Mouse (Mus musculus) hindbrain, embryonic 15.5 days (tissue): ENCODE measurements around the gene Retreg1. TPM values are rescaled to one million over a fixed set of nuclear protein-coding genes. Genes with fewer than 3 reads are reported as not detected.

Source experiments
- ATAC-seq: fragments of 200-750 bp; cut with Nextera tagmentation; 2 replicates; pipeline ENCODE4 v1.8.0; 2017; ENCODE audit warnings: low read depth, moderate number of reproducible peaks, moderate TSS enrichment; ENCODE audit not compliant: low FRiP score
- H3K27ac ChIP-seq: fragments of 300-500 bp; sonication (generic); replicated peaks from 2 replicates; pipeline ENCODE4 v1.5.1; 2015; ENCODE audit warnings: mild to moderate bottlenecking, inconsistent platforms
- H3K27me3 ChIP-seq: fragments of 300-500 bp; sonication (generic); 2 replicates; pipeline ENCODE4 v1.6.1; 2015; ENCODE audit warnings: control low read depth, inconsistent platforms
- H3K36me3 ChIP-seq: fragments of 300-500 bp; sonication (generic); 2 replicates; pipeline ENCODE4 v1.6.1; 2015; ENCODE audit warnings: control low read depth, inconsistent platforms
- H3K4me1 ChIP-seq: fragments of 300-500 bp; sonication (generic); replicated peaks from 2 replicates; pipeline ENCODE4 v1.6.1; 2015; ENCODE audit warnings: control low read depth, inconsistent platforms
- H3K4me2 ChIP-seq: fragments of 300-500 bp; sonication (generic); 2 replicates; pipeline ENCODE4 v1.6.1; 2015; ENCODE audit warnings: moderate library complexity, mild to moderate bottlenecking, inconsistent platforms
- H3K4me3 ChIP-seq: fragments of 300-500 bp; sonication (generic); 2 replicates; pipeline ENCODE4 v1.5.1; 2015; ENCODE audit warnings: mild to moderate bottlenecking, inconsistent platforms
- H3K9ac ChIP-seq: fragments of 300-500 bp; sonication (generic); 2 replicates; pipeline ENCODE4 v1.6.1; 2015; ENCODE audit warnings: inconsistent platforms
- H3K9me3 ChIP-seq: fragments of 300-500 bp; sonication (generic); 2 replicates; pipeline ENCODE4 v1.6.1; 2016; ENCODE audit warnings: control low read depth, inconsistent platforms
- WGBS: fragments of 180-500 bp; shearing (Covaris S2); methylation state at CpG from one replicate; pipeline ENCODE4 v1.1.7; 2015; 5-methylcytosine and 5-hydroxymethylcytosine counted together
- polyA plus RNA-seq: library from polyadenylated mRNA; unstranded; fragments of >200 nt; fragmentation: Nextera tagmentation; extraction: Ambion mirVana; gene quantifications from 2 replicates; pipeline ENCODE4 v1.2.1, GENCODE M21; 2015

Retreg1 gene
- polyA plus RNA-seq, 1 experiment from 2014 or later = 13.4 TPM

DNA sequence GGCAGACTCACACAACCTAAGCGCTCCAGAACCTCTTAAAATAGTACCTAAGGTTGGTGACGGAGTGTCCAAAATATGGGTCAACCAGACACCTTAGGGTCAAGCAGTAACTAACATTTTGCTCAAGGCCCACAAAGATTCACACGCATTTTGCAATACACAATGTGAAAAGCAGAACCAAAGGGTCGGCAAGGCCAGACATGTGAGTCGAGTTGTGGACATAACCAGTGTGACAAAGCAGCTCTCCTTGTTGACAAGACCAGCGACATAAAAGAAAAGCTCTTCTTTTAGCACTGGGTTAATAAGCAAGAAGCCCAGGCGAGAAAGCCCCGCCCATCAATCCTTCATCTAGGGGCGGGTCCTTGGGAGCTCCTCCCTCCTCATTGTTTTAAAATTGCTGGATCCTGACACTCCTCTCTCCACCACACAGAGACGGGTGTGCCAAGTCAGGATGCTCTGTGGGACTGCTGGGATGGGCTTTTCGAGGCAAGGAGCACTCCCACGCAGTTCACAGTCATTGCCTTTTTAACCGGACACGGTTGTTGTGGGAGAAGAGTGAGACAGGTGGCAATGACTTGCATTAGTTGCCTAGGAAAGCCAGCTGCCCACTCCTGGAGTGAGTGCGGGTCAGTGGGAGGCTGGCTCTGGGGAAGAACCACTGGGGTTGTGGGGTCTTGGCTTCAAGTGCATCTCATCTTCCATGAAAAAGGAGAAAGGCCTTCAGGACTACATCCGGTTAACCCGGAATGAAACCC, 7.9 kb upstream of the Retreg1 start:
- no peaks in the 10 kb centered on the region for H3K36me3 ChIP-seq
- no peak overlapping the region for H3K4me2 ChIP-seq
- H3K9ac ChIP-seq = no peak overlapping the region
- H3K4me1 ChIP-seq = no peaks in the 10 kb centered on the region
- WGBS = 85% methylated on average over 17 of the region's 17 CpGs
- no peak overlapping the region for H3K4me3 ChIP-seq
- no peak for ATAC-seq
- H3K27me3 ChIP-seq = no peaks in the 10 kb centered on the region
- no peaks in the 10 kb centered on the region for H3K9me3 ChIP-seq
- H3K27ac ChIP-seq = no peak overlapping the region

DNA sequence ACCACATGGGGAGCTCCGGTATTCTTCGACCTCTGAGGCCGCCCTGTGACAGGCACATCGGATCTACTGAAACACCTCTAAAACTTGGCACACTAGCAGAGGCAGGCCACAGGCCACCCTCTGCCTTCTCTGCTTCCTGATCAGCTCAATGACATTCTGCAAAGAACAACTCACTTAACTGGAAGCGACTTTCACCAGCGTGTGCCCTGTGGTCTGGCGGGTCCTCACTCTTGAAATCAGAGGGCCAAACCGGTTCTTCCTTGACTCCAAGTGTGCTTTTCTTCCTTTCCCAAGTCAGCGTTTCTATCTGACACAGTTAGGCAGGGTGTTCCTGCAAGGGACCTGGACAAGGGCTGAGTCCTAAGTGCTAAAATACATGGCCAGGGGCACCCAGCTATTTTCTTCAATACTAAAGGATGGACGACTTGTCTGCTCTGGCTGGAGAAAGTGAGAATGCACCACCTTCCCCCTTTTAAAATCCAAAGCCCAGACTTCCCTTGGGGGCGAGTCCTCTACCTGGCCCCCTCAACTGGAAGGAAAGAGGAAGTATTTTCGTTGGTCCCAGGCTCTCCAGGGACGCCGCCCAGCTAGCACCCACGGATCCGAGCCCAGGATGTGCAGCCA, 406 bp upstream of the Retreg1 start:
- peak; percentile 46; the same call in 1 of the 2 replicates for ATAC-seq
- H3K27ac ChIP-seq = peak overlapping the region; percentile 65

DNA sequence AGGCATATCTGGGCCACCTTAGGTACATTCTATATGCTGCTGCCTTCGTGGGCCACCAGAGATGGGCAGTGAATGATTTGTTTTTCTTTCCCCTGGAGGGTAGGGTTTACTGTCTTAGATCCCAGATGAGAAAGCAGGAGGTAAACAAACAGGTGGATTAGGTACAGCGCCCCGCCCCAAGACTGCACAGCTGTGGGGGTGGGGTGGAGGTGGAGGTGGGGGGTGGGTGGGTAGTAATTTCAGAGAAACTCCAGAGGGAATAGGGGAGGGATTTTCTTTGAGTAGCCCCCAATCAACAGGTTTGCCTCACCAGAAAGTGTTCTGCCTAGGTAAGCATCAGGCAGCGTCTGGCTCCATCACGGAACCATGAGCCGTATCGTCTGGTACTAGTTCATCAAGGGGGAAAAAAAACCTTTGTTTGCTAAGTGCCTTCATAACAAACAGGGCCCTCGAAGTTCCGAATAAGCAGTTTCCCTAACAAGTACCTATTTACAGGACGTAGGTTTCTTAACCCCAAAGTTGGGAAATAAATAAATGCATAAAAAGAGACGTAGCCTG, 1.1 kb downstream of the Retreg1 start:
- Histone ChIP-seq H3K4me1 (peaks cover 19% of the 10 kb centered on the region), H3K27ac (no peak overlapping the region), H3K4me3 (peak overlapping the region; percentile 62), H3K9ac (peak overlapping the region; percentile 74), H3K36me3 (no peaks in the 10 kb centered on the region), H3K27me3 (0 out of 2 replicates have a peak, but pooled peaks cover 5% of the 10 kb centered on the region), H3K9me3 (no peaks in the 10 kb centered on the region), H3K4me2 (peak overlapping the region; percentile 94)
- no peak; the same call in 1 of the 2 replicates for ATAC-seq
- WGBS = 15% methylated on average over 11 of the region's 11 CpGs

More for the DNA sequence above, 406 bp upstream of the Retreg1 start:
- Histone ChIP-seq H3K4me3 (peak overlapping the region; percentile 62), H3K4me2 (peak overlapping the region; percentile 94), H3K9ac (peak overlapping the region; percentile 74), H3K9me3 (no peaks in the 10 kb centered on the region), H3K27me3 (0 out of 2 replicates have a peak, but pooled peaks cover 5% of the 10 kb centered on the region), H3K36me3 (no peaks in the 10 kb centered on the region), H3K4me1 (peaks cover 19% of the 10 kb centered on the region)
- WGBS = 9% methylated on average over 16 of the region's 16 CpGs

DNA sequence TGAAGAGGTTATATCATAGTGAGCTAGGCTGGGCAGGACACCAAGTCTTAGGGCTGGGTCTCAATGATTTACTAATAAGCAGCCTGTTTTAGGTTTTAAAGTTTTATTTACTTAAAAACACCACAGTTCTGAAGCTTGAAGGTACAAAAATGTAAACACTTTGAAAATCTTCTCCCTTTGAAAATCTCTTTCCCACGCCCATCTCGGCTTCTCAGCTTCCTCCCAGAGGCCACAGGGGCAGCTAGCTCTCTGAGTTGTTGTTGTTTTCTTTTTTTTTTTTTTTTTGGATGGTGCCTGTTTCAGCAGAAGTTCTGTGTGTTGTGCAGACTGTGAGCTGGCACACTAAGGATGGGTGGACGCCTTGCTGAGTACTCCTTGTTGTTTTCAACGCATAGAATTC, 1.8 kb downstream of the Retreg1 start:
- Histone ChIP-seq H3K4me2 (peak overlapping the region; percentile 94), H3K27ac (no peak overlapping the region), H3K9me3 (no peaks in the 10 kb centered on the region), H3K4me1 (peaks cover 19% of the 10 kb centered on the region), H3K4me3 (peak overlapping the region; percentile 62), H3K9ac (no peak overlapping the region), H3K36me3 (no peaks in the 10 kb centered on the region), H3K27me3 (0 out of 2 replicates have a peak, but pooled peaks cover 5% of the 10 kb centered on the region)
- no peak for ATAC-seq
- WGBS = 63% methylated on average over 4 of the region's 4 CpGs

DNA sequence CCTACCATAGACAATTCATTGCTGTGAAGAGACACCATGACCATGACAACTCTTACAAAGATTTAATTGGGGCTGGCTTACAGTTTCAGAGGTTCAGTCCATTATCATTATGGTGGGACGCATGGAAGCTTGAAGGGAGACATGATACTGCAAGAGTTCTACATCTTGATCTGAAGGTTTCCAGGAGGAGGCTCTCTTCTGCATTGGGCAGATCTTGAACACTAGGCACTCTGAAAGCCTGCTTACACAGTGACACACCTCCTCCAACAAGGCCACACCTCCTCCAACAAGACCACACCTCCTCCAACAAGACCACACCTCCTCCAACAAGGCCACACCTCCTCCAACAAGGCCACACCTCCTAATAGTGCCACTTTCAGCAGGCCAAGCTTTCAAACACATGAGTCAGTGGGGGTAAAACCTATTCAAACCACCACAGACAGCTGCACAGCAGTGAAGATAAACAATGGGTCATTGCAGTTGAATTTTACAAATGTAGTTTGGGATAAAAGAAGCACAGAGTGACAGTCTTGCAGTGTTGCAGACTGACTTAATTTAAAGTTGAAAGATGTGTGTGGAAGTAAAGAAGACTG, 4.7 kb downstream of the Retreg1 start:
- ATAC-seq = no peak
- WGBS = 97% methylated on average over 1 of the region's 1 CpGs
- H3K27me3 ChIP-seq = no peaks in the 10 kb centered on the region
- H3K9ac ChIP-seq = no peak overlapping the region
- H3K4me3 ChIP-seq = no peak overlapping the region
- H3K4me1 ChIP-seq = peaks cover 17% of the 10 kb centered on the region
- no peak overlapping the region for H3K4me2 ChIP-seq
- no peak overlapping the region for H3K27ac ChIP-seq
- H3K9me3 ChIP-seq = no peaks in the 10 kb centered on the region
- no peaks in the 10 kb centered on the region for H3K36me3 ChIP-seq

DNA sequence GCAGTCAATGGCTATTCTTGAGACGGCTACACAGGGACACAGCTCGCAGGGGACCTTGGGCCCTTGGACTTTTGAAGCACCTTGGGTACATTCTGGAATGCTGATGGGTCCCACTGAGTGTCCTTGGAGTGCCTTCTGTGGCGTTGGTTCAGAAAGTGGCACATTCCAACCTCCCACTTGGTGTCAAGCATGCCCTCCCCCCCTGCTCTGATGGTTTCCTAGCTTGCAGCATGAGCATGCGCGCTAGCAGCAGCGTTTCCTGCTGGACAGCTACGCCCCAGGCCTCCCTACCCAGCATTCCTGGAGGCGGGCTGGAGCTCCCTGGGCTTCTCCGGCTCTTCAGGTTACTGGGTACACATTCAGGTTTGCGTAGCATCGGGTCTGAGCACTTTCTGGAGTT, 7.6 kb downstream of the Retreg1 start:
- H3K4me3 ChIP-seq = no peak overlapping the region
- WGBS = 84% methylated on average over 11 of the region's 11 CpGs
- peaks cover 4% of the 10 kb centered on the region; the same call in 1 of the 2 replicates for H3K4me1 ChIP-seq
- ATAC-seq = no peak
- no peaks in the 10 kb centered on the region for H3K36me3 ChIP-seq
- no peak overlapping the region for H3K9ac ChIP-seq
- no peak overlapping the region for H3K4me2 ChIP-seq
- H3K27ac ChIP-seq = no peak overlapping the region
- no peaks in the 10 kb centered on the region for H3K9me3 ChIP-seq
- no peaks in the 10 kb centered on the region for H3K27me3 ChIP-seq

DNA sequence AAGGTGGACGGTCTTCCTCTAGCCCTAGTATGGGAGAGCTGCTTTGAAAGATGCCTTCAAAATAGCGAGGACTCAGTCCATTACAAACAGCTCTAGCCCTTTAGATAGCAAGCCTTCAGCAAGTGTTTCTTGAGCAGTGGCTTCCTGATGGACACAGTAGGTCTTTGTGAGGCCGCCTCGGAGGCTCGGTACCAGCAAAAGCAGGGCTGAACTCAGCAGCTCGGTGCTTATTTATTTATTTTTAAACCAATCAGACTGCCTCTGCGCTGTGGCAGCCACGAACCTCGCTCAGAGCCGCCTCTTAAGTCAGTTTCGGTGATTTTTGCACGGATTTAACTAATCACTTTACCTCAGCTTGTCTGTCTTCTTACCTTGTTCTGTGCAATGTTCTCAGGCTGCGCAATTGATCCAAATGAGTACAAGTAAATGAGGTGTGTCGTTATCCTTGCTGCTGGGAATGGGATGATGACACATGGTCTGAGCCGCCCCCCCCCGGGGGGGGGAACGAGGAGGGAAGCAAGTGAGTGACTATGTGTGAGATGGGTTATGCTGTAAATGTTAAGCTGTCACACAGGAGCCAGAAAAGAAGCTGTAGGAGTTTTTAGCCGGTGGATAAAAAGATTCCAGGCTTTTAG, 11.4 kb downstream of the Retreg1 start:
- Histone ChIP-seq H3K36me3 (no peaks in the 10 kb centered on the region), H3K4me2 (0 out of 2 replicates have a peak overlapping the region, but pooled peaks have one; percentile 2), H3K9me3 (no peaks in the 10 kb centered on the region), H3K27ac (no peak overlapping the region), H3K9ac (no peak overlapping the region), H3K4me3 (no peak overlapping the region), H3K4me1 (peaks cover 4% of the 10 kb centered on the region; the same call in 1 of the 2 replicates), H3K27me3 (no peaks in the 10 kb centered on the region)
- WGBS = 73% methylated on average over 18 of the region's 18 CpGs
- ATAC-seq = no peak

DNA sequence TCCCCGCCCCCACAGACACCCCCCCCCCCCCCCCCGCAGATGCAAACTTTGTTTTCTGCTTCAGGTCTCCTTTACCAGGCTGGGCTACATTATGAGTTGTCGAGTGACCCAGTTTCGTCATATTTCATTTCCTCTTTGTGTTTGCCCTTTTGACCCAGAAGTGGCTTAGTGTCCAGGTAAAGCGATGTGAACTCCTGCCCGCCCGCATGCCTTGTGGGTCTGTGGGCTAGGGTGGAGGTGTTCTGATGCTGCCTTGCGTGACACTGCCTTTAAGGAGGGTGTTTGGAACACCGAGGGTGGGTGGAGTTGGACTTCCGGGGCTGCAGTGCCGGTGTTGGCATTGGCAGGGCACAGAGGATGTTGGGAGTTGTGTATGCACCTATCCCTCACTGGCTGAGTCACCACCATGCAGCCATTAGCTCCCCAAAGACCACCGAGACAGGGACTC, 15.7 kb downstream of the Retreg1 start:
- Histone ChIP-seq H3K27me3 (no peaks in the 10 kb centered on the region), H3K9me3 (no peaks in the 10 kb centered on the region), H3K9ac (no peak overlapping the region), H3K4me3 (no peak overlapping the region), H3K4me2 (no peak overlapping the region), H3K4me1 (peaks cover 4% of the 10 kb centered on the region; the same call in 1 of the 2 replicates), H3K27ac (no peak overlapping the region), H3K36me3 (no peaks in the 10 kb centered on the region)
- 79% methylated on average over 10 of the region's 12 CpGs for WGBS
- ATAC-seq = no peak

DNA sequence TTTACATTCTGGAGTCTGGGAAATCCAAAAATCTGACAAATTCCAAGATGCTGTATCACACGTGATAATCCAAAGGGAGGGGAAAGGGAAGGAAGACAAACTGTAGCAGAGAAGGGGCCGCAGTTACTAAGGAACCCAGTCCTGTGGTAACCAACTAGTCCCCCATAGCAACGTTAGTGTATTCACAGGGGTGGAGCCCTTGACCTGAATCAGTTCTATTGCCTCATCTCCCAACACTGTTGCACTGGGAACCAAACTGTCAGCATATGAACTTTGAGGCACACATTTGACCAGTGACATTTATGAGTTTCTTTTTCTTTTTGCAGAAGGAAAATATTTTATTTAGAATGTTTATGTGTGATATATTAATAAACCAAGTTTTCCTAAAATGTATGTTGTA, 16.5 kb downstream of the Retreg1 start:
- Histone ChIP-seq H3K4me2 (no peak overlapping the region), H3K9me3 (no peaks in the 10 kb centered on the region), H3K9ac (no peak overlapping the region), H3K36me3 (no peaks in the 10 kb centered on the region), H3K27me3 (no peaks in the 10 kb centered on the region), H3K4me1 (peaks cover 2% of the 10 kb centered on the region; the same call in 1 of the 2 replicates), H3K27ac (no peak overlapping the region), H3K4me3 (no peak overlapping the region)
- WGBS = 59% methylated on average over 3 of the region's 3 CpGs
- no peak for ATAC-seq

DNA sequence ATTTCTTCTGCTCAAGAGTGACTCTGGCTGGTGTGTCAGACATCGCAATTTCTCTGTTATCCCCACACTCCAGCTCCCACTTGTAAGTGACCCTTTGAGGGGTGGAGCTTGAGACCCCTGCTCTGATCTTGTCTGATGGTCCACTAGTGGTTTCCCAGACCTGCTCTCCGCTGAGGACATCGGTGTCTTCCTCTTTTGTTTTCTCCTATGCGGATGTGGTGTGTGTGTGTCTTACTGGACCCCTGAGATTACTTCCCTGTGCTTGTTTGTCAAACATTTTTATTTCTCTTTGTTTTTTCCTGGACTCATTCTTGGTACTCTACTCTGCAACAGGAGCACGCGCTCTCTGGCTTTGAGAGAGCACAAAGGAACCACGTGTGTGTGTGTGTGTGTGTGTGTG, 18.9 kb downstream of the Retreg1 start:
- no peak overlapping the region for H3K27ac ChIP-seq
- H3K4me1 ChIP-seq = no peaks in the 10 kb centered on the region
- H3K4me3 ChIP-seq = no peak overlapping the region
- H3K27me3 ChIP-seq = no peaks in the 10 kb centered on the region
- 85% methylated on average over 7 of the region's 7 CpGs for WGBS
- no peaks in the 10 kb centered on the region for H3K36me3 ChIP-seq
- no peak for ATAC-seq
- H3K4me2 ChIP-seq = no peak overlapping the region
- H3K9ac ChIP-seq = no peak overlapping the region
- H3K9me3 ChIP-seq = no peaks in the 10 kb centered on the region

DNA sequence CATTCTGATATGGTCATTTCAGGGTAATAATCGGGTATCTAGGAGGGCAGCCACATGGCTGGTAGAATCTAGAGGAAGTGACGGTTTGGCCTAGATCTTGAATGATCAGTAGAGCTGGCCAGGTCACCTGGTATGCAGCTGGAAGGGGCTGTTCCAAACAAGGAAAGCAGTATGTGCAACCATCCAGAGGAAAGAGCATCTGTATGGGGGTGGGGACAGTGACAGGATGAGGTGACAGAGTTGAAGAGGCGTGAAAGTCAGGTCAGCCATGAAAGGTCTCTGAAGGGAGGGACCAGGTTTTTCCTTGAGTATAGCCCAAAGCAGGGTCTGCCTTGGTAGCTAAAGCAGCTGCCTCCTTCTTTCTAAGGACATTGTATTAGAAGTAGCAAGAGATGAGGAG, 22.6 kb downstream of the Retreg1 start:
- 95% methylated on average over 3 of the region's 3 CpGs for WGBS
- H3K4me2 ChIP-seq = no peak overlapping the region
- ATAC-seq = no peak

More for the DNA sequence above, 22.6 kb downstream of the Retreg1 start:
- no peaks in the 10 kb centered on the region for H3K9me3 ChIP-seq
- H3K4me1 ChIP-seq = no peaks in the 10 kb centered on the region
- no peaks in the 10 kb centered on the region for H3K27me3 ChIP-seq
- H3K27ac ChIP-seq = no peak overlapping the region
- H3K36me3 ChIP-seq = no peaks in the 10 kb centered on the region
- H3K9ac ChIP-seq = no peak overlapping the region
- no peak overlapping the region for H3K4me3 ChIP-seq
